Mouse (Mus musculus): ENCODE measurements around the gene Eml1. TPM values are rescaled to one million over a fixed set of nuclear protein-coding genes. Genes with fewer than 3 reads are reported as not detected.
"Not testable (repeated sequence)": the region's sequence is repeated elsewhere in the genome, so short reads cannot be mapped to it uniquely, and the experiment has no call there.

Gene Eml1
- polyA plus RNA-seq, 2 experiments: 38.4 to 44.4 TPM

DNA sequence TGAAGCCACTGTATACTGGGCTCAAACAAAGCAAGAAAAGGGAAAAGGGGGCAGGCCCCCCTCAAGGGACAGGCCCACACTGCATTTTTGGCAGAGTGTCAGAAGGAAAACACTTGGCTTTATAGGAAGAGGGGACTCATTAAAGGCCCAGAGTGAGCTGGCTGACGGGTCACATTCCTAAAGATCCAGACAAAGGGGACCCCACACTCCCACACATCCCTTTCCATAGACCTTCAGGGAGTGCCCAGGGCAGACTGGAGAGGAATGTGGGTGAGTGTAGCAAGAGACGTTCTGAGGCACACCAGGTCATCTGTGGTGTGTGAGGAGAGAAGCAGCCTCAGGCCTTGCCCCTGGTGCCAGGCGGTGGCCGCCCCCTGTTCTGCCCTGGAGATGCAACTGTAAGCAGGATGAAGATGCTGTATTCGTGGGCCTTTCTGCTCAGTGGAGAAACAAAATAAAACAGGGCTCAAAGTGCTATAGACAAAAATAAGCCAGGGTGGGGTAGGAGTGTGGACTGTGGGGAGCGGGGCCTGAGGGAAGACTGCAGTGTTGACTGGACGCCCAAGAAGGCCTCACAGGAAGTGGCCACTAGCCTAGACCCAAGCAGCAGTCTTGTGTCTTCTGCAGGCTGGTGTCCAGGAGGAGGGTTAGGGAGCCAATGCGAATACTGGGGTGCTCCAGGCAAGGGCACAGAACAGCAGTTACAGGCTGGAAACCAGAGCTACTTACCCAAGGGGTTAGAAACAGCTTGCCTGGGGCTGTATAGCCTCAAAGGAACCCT is 124.9 kb downstream of the Eml1 start:
- no peaks in the 10 kb centered on the region for H3K27me3 ChIP-seq (ENCODE audit: control insufficient read depth, insufficient read depth, low read length)
- no peaks in the 10 kb centered on the region for H3K36me3 ChIP-seq (ENCODE audit: control insufficient read depth, insufficient read depth, low read length)
- H3K9ac ChIP-seq (ENCODE audit: low read depth, low read length, severe bottlenecking): 0 out of 2 replicates have a peak overlapping the region, but pooled peaks have one; percentile 16
- no peak overlapping the region for H3K27ac ChIP-seq (replicated peaks; ENCODE audit: low read depth, low read length)
- ATAC-seq (ENCODE audit: low FRiP score, low read depth) (0 out of 2 replicates have a peak, but pooled peaks have one; percentile 17), DNase-seq (ENCODE audit: low spot score) (peak; percentile 15)
- no peak for TF ChIP-seq POLR2A (IDR thresholded peaks at IDR 0.05; ENCODE audit: borderline replicate concordance, extremely low read depth, insufficient read depth, insufficient read length)
- H3K4me1 ChIP-seq (ENCODE audit: control insufficient read depth, insufficient read depth, low read length): peaks cover 13% of the 10 kb centered on the region
- H3K4me3 ChIP-seq (replicated peaks; ENCODE audit: low read length): no peak overlapping the region
- H3K4me2 ChIP-seq (replicated peaks; ENCODE audit: low read depth, low read length, severe bottlenecking): no peak overlapping the region
- WGBS: 71% methylated on average over 8 of the region's 8 CpGs
- H3K9me3 ChIP-seq (ENCODE audit: control insufficient read depth, low read length): no peaks in the 10 kb centered on the region

- ATAC-seq (ENCODE audit: low FRiP score, low read depth) (no peak), DNase-seq (ENCODE audit: low spot score) (no peak)
- no peak overlapping the region for H3K27ac ChIP-seq (replicated peaks; ENCODE audit: low read depth, low read length)
- TF ChIP-seq POLR2A (IDR thresholded peaks at IDR 0.05; ENCODE audit: borderline replicate concordance, extremely low read depth, insufficient read depth, insufficient read length): no peak
- H3K4me1 ChIP-seq (ENCODE audit: control insufficient read depth, insufficient read depth, low read length): no peaks in the 10 kb centered on the region
- WGBS: 65% methylated on average over 10 of the region's 10 CpGs
- no peaks in the 10 kb centered on the region for H3K27me3 ChIP-seq (ENCODE audit: control insufficient read depth, insufficient read depth, low read length)
- no peak overlapping the region for H3K4me2 ChIP-seq (replicated peaks; ENCODE audit: low read depth, low read length, severe bottlenecking)
- H3K36me3 ChIP-seq (ENCODE audit: control insufficient read depth, insufficient read depth, low read length): no peaks in the 10 kb centered on the region
- H3K9me3 ChIP-seq (ENCODE audit: control insufficient read depth, low read length): no peaks in the 10 kb centered on the region
- no peak overlapping the region for H3K4me3 ChIP-seq (replicated peaks; ENCODE audit: low read length)
- H3K9ac ChIP-seq (ENCODE audit: low read depth, low read length, severe bottlenecking): no peak overlapping the region
Measured at GRCm38 (mm10) chr12:108503064-108503463, 132.3 kb downstream of the Eml1 start.

DNA sequence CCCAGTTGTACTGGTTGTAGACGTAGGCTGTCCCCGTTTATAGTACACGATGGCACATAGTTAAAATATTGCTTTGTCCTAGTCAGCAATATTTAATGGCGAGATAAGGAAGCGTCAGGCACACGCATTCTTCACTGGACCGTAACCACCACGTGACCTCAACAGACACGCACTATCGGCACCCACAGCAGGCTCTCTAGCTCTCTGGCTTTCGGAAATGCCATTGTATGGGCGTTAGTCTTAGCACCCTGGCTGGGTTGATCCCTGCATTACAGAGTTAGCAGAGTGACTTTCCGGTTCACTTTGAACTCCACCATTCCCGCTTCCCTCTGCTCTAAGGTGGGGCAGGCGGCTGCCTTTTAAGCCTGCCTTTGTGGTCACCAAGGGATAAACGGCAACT is 132.8 kb downstream of the Eml1 start:
- no peaks in the 10 kb centered on the region for H3K9me3 ChIP-seq (ENCODE audit: control insufficient read depth, low read length)
- H3K4me1 ChIP-seq (ENCODE audit: control insufficient read depth, insufficient read depth, low read length): no peaks in the 10 kb centered on the region
- H3K4me3 ChIP-seq (replicated peaks; ENCODE audit: low read length): no peak overlapping the region
- no peak overlapping the region for H3K9ac ChIP-seq (ENCODE audit: low read depth, low read length, severe bottlenecking)
- 52% methylated on average over 16 of the region's 16 CpGs for WGBS
- no peaks in the 10 kb centered on the region for H3K36me3 ChIP-seq (ENCODE audit: control insufficient read depth, insufficient read depth, low read length)
- H3K27ac ChIP-seq (replicated peaks; ENCODE audit: low read depth, low read length): no peak overlapping the region
- no peak for DNase-seq (ENCODE audit: low spot score)
- no peaks in the 10 kb centered on the region for H3K27me3 ChIP-seq (ENCODE audit: control insufficient read depth, insufficient read depth, low read length)
- ATAC-seq (ENCODE audit: low FRiP score, low read depth): no peak
- TF ChIP-seq POLR2A (IDR thresholded peaks at IDR 0.05; ENCODE audit: borderline replicate concordance, extremely low read depth, insufficient read depth, insufficient read length): no peak
- H3K4me2 ChIP-seq (replicated peaks; ENCODE audit: low read depth, low read length, severe bottlenecking): no peak overlapping the region

- ATAC-seq (ENCODE audit: low FRiP score, low read depth): no peak
- Histone ChIP-seq H3K27me3 (ENCODE audit: control insufficient read depth, insufficient read depth, low read length) (no peaks in the 10 kb centered on the region), H3K27ac (replicated peaks; ENCODE audit: low read depth, low read length) (no peak overlapping the region), H3K4me2 (replicated peaks; ENCODE audit: low read depth, low read length, severe bottlenecking) (no peak overlapping the region), H3K9ac (ENCODE audit: low read depth, low read length, severe bottlenecking) (no peak overlapping the region), H3K4me1 (ENCODE audit: control insufficient read depth, insufficient read depth, low read length) (no peaks in the 10 kb centered on the region), H3K9me3 (ENCODE audit: control insufficient read depth, low read length) (no peaks in the 10 kb centered on the region), H3K4me3 (replicated peaks; ENCODE audit: low read length) (no peak overlapping the region), H3K36me3 (ENCODE audit: control insufficient read depth, insufficient read depth, low read length) (no peaks in the 10 kb centered on the region)
- TF ChIP-seq POLR2A (IDR thresholded peaks at IDR 0.05; ENCODE audit: borderline replicate concordance, extremely low read depth, insufficient read depth, insufficient read length): no peak
- WGBS: 70% methylated on average over 2 of the region's 2 CpGs
- DNase-seq (ENCODE audit: low spot score): no peak
Measured at GRCm38 (mm10) chr12:108505846-108506245, 135.1 kb downstream of the Eml1 start.

GRCm38 (mm10) chr12:108507046-108507445 is 136.3 kb downstream of the Eml1 start:
- not testable (repeated sequence) for H3K27ac ChIP-seq (replicated peaks; ENCODE audit: low read depth, low read length); H3K4me1 ChIP-seq (ENCODE audit: control insufficient read depth, insufficient read depth, low read length); H3K9ac ChIP-seq (ENCODE audit: low read depth, low read length, severe bottlenecking); H3K4me3 ChIP-seq (replicated peaks; ENCODE audit: low read length); H3K36me3 ChIP-seq (ENCODE audit: control insufficient read depth, insufficient read depth, low read length); H3K27me3 ChIP-seq (ENCODE audit: control insufficient read depth, insufficient read depth, low read length); H3K9me3 ChIP-seq (ENCODE audit: control insufficient read depth, low read length); DNase-seq (ENCODE audit: low spot score); ATAC-seq (ENCODE audit: low FRiP score, low read depth); H3K4me2 ChIP-seq (replicated peaks; ENCODE audit: low read depth, low read length, severe bottlenecking)
- WGBS: 77% methylated on average over 3 of the region's 3 CpGs
